Mouse (Mus musculus): ENCODE data around the gene Rasa4.
"Not testable (repeated sequence)": the region's sequence is repeated elsewhere in the genome, so short reads cannot be mapped to it uniquely, and the experiment has no call there.

Gene Rasa4

DNA sequence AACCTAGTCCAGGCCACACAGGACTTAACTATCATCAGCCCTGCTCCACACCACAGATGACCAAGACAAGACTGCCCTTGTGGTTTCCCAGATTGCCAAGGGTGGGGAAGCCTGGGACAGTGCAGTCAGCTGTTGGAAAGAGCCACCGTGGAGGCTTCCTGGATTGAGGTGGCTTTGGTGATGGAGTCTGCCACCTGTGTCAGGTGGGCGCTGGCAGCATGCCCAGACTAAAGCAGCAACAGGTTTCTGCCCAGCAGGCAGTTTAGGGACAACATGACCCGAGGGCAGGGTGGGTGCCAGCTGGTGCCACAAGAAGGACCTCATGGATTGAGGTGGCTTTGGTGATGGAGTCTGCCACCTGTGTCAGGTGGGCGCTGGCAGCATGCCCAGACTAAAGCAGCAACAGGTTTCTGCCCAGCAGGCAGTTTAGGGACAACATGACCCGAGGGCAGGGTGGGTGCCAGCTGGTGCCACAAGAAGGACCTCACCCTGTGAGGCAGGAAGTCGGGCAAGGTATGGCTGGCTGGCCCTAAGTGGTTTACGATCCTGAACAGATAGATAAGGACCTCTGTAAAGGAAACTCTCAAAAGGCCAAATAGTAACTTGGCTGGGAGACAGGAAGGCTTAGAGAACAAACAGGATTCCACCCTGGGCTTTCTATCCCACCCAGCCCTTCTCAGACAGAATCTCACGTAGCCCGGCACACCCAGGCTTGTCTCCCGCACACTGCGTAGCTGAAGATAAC, 17.1 kb upstream of the Rasa4 start:
- not testable (repeated sequence) for DNase-seq (ENCODE audit: low spot score)

GRCm38 (mm10) chr5:136069411-136069810, 14.3 kb upstream of the Rasa4 start:
- no peak for DNase-seq (ENCODE audit: low spot score)

- no peak for DNase-seq (ENCODE audit: low spot score)
Measured at GRCm38 (mm10) chr5:136073051-136073450, 10.7 kb upstream of the Rasa4 start.

DNA sequence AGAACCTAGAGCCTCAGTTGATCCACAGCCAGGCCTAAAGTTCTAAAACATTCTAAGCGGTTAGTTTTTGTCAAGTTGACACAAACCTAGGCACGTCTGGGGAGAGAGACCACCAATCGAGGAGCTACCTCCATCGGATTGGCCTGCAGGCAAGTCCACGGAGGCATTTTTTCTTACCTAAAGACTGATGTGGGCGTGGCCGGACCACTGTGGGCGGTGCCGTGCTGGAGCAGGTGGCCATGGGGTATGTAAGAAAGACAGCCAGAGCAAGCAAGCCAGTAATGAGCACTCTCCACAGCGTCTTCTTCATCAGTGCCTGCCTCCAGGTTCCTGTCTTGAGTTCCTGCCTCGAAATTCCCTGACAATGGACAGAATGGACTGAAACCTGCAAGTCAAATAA, 10.2 kb upstream of the Rasa4 start:
- DNase-seq (ENCODE audit: low spot score) = no peak

DNA sequence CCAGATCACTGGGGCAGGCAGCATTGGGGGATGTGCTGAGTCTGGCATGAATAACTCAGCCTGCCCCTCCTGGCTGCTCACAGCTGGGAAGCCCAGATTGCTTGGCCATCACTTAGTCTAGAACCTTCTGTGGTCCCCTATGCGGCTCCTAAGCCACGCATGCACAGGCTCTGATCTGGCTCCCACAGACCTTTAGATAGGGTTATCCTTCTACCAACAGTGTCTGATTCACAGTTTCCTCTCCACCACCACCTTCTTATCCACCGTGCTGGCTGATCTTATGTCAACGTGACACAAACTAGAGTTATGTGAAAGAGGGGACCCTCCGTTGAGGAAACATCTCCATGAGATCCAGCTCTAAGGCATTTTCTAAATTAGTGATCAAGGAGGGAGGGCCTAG, 8.6 kb upstream of the Rasa4 start:
- no peak for DNase-seq (ENCODE audit: low spot score)

- no peak for DNase-seq (ENCODE audit: low spot score)
Measured at GRCm38 (mm10) chr5:136076284-136076683, 7.4 kb upstream of the Rasa4 start.

GRCm38 (mm10) chr5:136077001-136077550, 6.6 kb upstream of the Rasa4 start:
- no peak for DNase-seq (ENCODE audit: low spot score)

GRCm38 (mm10) chr5:136078136-136078535, 5.6 kb upstream of the Rasa4 start:
- no peak for DNase-seq (ENCODE audit: low spot score)

- DNase-seq (ENCODE audit: low spot score) = no peak
Measured at GRCm38 (mm10) chr5:136082345-136082744, 1.4 kb upstream of the Rasa4 start.

DNA sequence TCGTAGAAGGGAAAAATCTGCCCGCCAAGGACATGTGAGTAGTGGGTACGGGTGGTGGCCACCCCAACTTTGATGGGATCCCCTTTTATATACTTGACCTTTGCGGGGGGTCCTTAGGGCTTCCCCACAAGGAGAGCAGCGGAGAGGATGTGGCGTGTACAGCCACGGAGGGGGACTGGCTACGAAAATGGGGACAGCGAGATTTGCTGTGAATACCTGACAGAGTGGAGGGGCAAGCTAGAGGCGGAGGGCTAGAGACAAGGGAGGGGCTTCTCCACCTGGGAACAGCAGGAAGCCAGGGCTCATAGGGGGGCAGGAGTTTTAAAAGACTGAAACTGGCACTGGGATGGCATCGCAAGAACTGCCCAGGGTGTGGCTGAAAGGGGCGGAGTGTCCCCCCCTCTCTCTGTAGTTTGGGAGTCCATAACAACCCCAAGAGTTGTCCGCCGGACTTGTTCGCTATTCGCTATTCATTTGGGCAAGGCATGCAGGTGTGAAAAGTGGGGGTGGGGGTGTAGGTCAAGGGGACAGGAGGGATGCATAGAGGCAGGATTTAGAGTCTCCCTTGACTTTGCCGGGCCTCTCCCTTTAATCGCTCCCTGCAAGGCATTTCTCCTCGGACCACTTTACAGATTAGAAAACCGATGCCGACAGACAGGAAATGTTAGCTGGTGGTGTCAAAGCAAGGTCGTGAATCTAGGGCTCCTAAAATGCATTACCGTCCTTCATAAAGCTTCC, 597 bp downstream of the Rasa4 start:
- DNase-seq (ENCODE audit: low spot score) = no peak

DNA sequence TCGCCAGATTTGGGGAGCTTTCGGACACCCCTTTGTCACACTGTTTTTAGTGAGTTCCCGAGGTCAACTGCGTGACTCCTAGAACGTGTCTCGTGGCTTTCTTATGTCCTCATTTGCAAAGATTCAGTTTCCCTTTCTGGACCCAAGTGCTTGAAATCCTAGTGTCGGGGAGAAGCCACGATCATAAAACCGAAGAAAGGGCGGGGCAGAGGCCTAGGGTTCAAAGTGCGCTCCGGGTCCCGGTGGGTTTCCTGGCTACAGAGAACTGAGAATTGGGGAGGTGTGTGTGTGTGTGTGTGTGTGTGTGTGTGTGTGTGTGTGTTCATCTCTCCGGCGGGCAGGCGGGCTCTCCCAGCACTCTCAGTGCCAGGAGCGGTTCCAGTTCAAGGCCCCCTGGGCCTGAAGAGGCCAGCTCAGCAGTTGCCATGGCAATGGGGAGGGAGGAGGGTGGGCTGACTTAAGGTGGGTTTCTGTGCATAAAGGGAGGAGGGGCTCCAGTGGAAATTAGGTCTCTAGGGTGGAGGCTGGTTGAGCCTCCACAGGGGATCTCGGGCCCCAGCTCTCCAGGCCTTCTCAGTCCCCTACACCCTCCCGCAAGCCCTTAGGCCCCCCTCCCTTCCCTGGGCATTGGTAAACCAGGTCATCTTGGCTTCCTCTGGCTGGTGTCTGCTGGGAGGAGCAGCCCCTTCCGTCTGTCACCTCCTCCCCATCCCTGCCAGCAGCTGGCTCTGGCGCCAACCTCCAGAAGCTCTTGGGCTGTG, 1.4 kb downstream of the Rasa4 start:
- DNase-seq (ENCODE audit: low spot score) = no peak

DNA sequence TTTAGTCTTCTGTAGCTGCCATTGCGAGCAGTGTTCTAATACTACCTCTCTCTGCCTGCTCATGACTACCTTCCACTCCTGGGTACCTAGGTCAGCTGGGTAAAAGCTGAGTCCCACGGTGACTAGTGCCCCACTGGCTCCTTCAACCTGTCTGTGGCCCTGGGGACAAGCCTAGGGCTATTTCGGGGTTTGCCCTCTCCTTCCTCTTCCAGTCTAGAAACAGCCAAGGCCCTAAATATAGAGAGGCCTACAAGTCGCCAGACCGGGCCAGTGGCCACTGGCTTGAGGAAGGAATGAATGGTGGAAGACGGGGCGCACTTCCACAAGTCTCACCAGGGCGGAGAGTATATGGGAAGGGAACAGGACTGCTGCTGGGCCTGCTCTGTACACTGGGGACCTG, 2.6 kb downstream of the Rasa4 start:
- DNase-seq (ENCODE audit: low spot score) = no peak

DNA sequence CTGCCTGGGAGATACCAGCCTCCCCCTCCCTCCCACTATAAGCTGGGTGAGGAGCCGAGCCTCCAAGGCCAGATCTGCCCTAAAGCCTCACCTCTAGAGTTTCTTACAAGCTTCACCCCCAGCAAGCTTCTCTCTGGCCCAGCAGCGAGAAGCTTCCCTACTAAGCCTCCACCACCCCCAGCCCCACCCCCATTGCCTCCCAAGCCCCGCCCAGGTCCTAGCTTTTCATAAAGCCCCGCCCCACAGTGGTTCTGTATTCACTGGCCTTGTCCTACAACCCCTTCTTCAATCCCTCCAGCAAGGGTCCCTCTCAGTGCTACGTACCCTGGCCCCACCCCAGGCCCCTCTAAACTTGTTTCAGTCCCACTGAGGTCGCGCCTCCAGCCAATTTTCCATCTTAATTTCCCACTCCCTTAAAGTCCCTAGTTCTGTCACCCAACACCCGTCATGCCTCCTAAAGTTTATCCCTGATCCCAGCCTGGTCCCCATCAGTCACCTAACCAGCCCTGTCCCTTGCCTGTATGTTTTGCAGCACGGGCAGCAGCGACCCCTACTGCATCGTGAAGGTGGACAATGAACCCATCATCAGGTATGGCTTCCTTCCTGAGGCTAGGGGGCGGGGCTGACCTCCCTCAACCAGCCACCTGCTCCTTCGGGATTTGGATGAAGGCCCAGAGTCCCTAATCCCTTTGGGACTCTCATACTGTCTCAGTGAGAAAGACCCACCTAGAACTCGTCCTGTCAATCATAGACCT, 5.3 kb downstream of the Rasa4 start:
- DNase-seq (ENCODE audit: low spot score) = no peak

DNA sequence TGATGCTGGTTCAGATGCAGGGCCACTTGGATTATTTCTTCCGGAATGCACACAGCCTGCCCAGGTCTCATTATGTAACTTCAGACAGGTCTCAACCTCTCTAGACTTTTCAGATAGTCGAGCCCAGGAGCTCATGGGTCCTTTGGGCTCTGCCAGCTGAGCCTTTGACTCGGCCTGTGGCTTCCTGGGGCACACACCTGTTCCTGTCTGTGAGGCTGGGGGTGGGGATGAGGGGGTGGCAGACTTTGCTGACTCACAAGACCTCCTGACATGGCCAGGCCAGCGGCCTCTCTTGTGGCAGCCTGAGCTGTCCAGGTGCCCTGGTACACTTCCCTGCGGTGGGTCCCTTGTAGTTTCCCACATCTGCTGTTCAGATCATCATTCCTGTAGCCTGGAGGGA, 8.2 kb downstream of the Rasa4 start:
- no peak for DNase-seq (ENCODE audit: low spot score)

- DNase-seq (ENCODE audit: low spot score) = no peak
Measured at GRCm38 (mm10) chr5:136094249-136095010, 10.7 kb downstream of the Rasa4 start.

GRCm38 (mm10) chr5:136095089-136095488, 11.4 kb downstream of the Rasa4 start:
- no peak for DNase-seq (ENCODE audit: low spot score)

DNA sequence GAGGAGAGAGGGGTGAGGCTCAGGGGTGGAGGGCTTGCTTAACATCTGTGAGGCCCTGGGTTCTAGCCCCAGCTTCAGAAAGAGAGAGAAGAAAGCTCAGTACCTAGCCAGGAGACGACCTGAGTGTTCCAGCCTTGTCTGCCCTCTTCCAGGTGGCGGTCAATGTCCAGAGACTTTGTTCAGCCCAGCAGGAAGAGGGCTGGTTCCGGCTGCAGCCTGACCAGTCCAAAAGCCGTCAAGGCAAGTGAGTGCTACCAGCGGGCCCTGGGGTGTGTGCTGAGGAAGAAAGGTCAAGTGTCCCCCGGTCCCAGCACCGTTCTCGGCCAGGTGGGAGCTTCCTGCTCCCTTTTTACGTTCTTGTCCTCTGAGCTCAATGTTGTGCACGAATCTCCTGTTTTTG, 14.8 kb downstream of the Rasa4 start:
- no peak for DNase-seq (ENCODE audit: low spot score)

- DNase-seq (ENCODE audit: low spot score) = peak; percentile 68
Measured at GRCm38 (mm10) chr5:136102099-136102820, 18.5 kb downstream of the Rasa4 start.

- DNase-seq (ENCODE audit: low spot score) = no peak
Measured at GRCm38 (mm10) chr5:136104511-136104910, 20.8 kb downstream of the Rasa4 start.

GRCm38 (mm10) chr5:136108486-136108885, 24.8 kb downstream of the Rasa4 start:
- no peak for DNase-seq (ENCODE audit: low spot score)
